Mouse (Mus musculus): ENCODE results near the gene Arhgef28. TPM values are rescaled to one million over a fixed set of nuclear protein-coding genes. Genes with fewer than 3 reads are reported as not detected.

The Arhgef28 gene
- 0.34 TPM for polyA plus RNA-seq (2017; shearing (Covaris generic))

GRCm38 (mm10) chr13:98205771-98206545 lies at the start of gene Arhgef28:
Gene Arhgef28, minus strand, starts transcription at chr13:98206439.

Other genes with a start within 250 kb of the Arhgef28 start
- 38.1 TPM for gene Utp15, start 56.6 kb upstream of the Arhgef28 start, polyA plus RNA-seq (2017; shearing (Covaris generic))
- 28.1 TPM for gene Ankra2, start 56.6 kb upstream of the Arhgef28 start, polyA plus RNA-seq (2017; shearing (Covaris generic))
- not detected for gene Gm21976, start 73.4 kb upstream of the Arhgef28 start, polyA plus RNA-seq (2017; shearing (Covaris generic))
- gene Btf3, start 110.6 kb upstream of the Arhgef28 start, polyA plus RNA-seq (2017; shearing (Covaris generic)): 620 TPM
- not detected for gene Foxd1, start 147.8 kb upstream of the Arhgef28 start, polyA plus RNA-seq (2017; shearing (Covaris generic))